Mouse (Mus musculus): Measurements from ENCODE around the gene Olfr1022.

Olfr1022 gene

GRCm38 (mm10) chr2:85868294-85868693 lies at the start of gene Olfr1022:
Gene Olfr1022 (plus strand): TSS chr2:85868594.
- DNase-seq (ENCODE audit: low read depth, low spot score), result no peak

GRCm38 (mm10) chr2:85845383-85845782 lies 23.0 kb upstream of the Olfr1022 start, which contains the start of gene Olfr1019:
Gene Olfr1019 (minus strand): TSS chr2:85845483.
- DNase-seq (ENCODE audit: low read depth, low spot score), result no peak

GRCm38 (mm10) chr2:85846730-85847129 lies 21.7 kb upstream of the Olfr1022 start, which contains the start of gene Olfr1020:
Gene Olfr1020 (plus strand): TSS chr2:85847030.
- no peak for DNase-seq (ENCODE audit: low read depth, low spot score)

- no peak for DNase-seq (ENCODE audit: low read depth, low spot score)
These were observed 16.9 kb downstream of the Olfr1022 start, which contains the start of gene Olfr1023 for GRCm38 (mm10) chr2:85885340-85885739. Gene Olfr1023 (plus strand): TSS chr2:85885640.

- DNase-seq (ENCODE audit: low read depth, low spot score), result no peak
These were observed 36.6 kb downstream of the Olfr1022 start, which contains the start of gene Olfr1024 for GRCm38 (mm10) chr2:85904952-85905351. Gene Olfr1024 (minus strand): TSS chr2:85905052.

GRCm38 (mm10) chr2:85913197-85913596 lies 44.8 kb downstream of the Olfr1022 start:
- no peak for DNase-seq (ENCODE audit: low read depth, low spot score)

DNA sequence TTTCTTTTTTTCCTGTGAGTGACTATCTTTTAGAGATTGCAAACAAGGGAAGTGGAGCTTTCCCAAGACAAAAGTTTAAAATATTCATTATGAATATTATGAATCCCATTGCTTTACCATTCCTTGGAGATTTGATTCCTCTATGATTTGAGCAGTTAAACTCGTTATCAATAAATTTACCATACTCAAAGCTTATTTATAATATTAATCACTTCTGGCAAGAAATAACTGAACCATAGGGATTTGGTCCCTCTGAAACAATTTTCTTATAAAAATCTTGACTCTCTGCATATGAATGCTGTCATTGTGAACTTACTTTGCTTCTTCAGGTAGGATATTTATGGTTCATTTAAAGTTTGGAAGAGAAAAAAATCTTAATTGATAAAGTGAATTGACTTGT lies 46.5 kb downstream of the Olfr1022 start, which contains the start of gene Olfr1025-ps1:
Gene Olfr1025-ps1, plus strand, starts transcription at position 301 of the 400 bp plus-strand sequence.
- no peak for DNase-seq (ENCODE audit: low read depth, low spot score)
